Mouse (Mus musculus) left cerebral cortex, postnatal 10 days (tissue): ENCODE results near the gene Lmtk2. TPM values are rescaled to one million over a fixed set of nuclear protein-coding genes. Genes with fewer than 3 reads are reported as not detected.

ENCODE experiments used
- DNase-seq, 2 experiments: peaks; one replicate each; pipeline ENCODE4 v3.0.0; 2021 to 2022; ENCODE audit warnings: low spot score in 2 of 2, mixed read lengths in 1 of 2; ENCODE audit errors: extremely low spot score in 1 of 2
- intact Hi-C: fragments of 180-260 bp; cut with DNase I; formaldehyde crosslinking; loops from one replicate; pipeline ENCODE4 v1.15.1; 2025
- total RNA-seq, 2 experiments: library from RNA; stranded (reverse); gene quantifications; 2 replicates each; pipeline ENCODE4 v1.2.3; 2021

Lmtk2 gene
- total RNA-seq, 2 experiments from 2014 or later: 120 to 129 TPM

DNA sequence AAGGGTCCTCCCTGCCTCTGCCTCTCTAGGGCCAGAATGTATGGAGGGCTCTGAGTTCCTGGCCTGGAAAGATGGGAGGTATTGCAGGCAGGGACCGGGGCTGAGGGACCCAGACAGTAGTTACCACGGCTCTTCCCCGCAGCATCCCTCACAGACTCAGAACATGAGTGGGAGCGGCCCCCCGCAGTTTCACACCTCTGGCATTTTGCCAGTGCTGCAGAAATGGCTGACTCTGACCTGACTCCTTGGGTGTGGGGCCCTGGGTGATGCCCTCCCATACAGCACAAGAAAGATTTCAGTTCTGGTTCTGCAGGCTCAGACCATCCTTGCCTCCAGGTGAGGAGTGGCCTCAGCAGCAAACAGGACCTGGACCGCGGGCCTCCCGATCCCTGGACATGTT lies 95.3 kb downstream of the Lmtk2 start:
- no peak for DNase-seq
- intact Hi-C loops: no loop called here

DNA sequence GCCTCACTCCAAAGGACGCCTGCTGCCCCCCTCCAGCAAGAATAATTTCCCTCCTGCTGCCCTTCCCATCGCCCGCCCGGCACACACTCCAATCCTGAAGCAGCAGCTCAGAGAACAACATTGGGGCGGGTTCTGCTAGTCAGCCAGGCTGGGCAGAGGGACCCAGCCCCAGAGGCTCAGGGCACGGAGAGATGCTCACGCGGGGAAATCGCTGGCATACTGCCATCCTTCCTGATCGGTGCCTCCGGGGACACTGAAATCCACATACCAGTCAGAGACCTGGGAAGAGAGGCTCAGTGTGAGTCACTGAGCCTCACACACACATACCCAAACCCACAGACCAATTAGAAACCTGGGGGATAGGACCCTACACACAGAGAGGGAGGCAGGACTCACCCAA lies 100.4 kb downstream of the Lmtk2 start:
- intact Hi-C loops: no loop called here
- no peak for DNase-seq

DNA sequence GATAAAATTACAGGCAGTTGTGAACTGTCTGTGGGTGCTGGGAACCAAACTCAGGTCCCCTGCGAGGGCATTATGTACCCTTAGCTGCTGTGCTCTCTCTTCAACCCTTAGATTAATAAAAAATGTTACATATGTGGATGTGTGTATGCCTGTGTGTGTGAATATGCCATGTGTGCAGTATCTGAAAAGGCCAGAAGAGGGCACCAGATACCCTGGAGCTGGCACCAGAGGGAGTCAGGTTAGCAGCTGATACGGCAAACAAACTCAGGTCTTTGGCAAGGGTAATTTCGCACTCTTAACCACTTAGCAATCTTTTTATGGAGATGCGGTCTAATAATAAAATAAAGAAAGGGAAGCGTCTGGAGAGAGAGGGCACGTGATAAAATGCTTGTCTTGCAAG lies 102.2 kb downstream of the Lmtk2 start:
- DNase-seq: no peak
- intact Hi-C loops: no loop called here

DNA sequence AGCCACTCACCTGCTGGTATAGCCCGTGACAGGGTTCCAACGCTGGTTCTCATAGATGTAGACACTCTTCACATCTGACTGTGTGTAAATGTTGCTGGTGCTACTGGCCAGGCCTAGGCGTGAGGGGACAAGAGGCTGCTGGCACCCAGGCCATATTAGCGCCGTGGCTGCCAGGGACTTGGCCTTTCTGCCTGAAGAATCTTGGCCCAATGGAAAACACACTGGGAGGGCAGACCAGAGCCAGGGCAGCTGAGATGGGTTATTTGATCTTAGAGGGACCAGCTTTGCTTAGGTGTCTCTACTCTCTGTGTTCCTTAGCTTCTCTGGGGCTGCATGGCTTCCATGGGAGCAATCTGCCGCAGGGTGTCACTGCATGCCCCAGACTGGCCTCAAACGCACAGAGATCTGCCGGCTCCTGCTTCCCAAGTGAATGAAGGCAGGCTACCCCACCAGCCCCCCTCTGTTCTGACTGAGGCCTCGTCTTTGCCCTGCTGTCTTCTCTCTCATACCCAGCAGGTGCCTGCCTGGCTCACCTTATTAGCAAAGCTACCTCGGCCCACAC lies 103.2 kb downstream of the Lmtk2 start:
- DNase-seq: no peak
- intact Hi-C loops: no loop called here

DNA sequence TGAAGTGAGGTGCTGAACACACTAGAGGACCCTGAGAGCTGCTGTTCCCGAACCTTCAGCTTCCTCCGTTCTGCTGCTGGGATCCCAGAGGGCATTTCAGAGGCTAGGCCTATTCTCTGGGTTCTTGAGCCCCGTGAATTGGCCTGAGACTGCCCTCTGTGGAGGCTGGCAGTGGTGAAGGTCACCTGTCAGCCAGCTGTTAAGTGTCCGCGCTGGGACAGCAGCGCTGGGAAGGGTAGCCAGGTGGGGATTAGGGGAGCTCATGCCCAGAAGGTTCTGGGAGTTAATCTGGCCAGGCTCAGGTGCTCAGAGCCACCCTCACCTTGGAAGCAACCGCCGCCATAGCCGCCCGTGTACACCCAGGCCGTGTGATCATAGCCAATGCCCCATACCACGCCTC lies 104.1 kb downstream of the Lmtk2 start:
- intact Hi-C loops: no loop called here
- DNase-seq: no peak

DNA sequence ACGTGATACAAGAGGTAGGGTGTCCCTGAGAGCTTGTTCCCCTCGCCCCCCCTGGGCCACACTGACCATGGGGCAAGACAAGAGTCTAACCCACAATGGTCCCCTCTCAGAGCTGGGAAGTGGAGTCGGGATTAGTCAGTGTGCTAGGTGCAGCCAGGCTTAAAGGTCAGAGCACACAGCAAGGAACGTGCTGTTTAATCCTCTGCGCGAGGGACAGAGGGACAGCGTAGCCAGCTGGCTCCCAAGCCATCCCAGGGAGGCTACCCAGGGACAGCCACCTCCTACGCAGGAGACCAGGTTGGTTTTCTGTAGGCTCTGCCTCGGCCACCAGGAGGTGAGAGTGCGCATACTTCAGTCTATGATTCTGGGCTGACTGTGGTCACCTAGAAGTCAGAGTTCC lies 104.7 kb downstream of the Lmtk2 start:
- intact Hi-C loops: loop anchor here (5.0 kb wide), 1 partner anchor 527 kb away; no protein-coding TSS in a partner anchor

DNA sequence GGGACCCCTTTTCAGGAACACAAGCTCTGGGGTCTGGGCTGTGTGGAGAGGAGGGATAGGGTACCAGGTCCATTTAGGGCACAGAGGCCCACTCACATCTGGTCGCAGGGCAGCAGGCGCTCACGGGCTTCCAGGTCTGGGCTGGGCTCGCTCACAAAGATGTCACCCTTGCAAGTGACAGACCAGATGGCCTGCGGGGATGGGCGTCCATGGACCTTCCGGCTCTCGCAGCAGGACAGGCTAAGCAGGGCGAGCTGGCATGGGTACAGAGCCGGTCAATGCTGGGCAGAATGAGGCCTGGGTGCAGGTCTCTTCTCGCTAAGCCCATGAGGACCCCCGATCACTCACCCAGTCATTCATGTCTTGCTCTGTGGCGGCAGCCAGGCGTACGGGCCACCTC lies 105.8 kb downstream of the Lmtk2 start:
- no peak for DNase-seq
- intact Hi-C loops: loop anchor here (5.0 kb wide), 1 partner anchor 526 kb away; no protein-coding TSS in a partner anchor

More for the DNA sequence above, 104.7 kb downstream of the Lmtk2 start:
- DNase-seq: no peak

DNA sequence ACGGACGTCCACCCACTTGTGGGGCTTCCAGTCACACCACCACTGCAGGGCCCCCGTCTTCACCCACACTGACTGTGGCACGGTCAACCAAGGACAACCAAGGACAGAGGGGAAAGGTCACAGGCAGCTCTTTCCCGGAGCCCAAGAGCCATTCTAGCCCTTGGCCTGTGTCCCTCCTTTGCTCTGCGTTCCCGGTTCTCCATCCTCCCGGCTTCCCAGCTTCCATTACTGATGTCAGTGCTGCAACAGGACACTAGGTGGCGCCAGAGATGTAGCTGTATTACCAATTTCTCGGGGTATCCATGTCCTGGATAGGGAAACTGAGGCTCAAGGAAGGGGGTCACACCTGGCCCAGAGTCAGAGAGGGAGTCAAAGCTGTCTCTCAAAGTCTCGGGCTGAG lies 107.2 kb downstream of the Lmtk2 start:
- peak in 1 of 2 experiments; percentile 36 for DNase-seq
- intact Hi-C loops: loop anchor here (5.0 kb wide), 1 partner anchor 525 kb away; no protein-coding TSS in a partner anchor

DNA sequence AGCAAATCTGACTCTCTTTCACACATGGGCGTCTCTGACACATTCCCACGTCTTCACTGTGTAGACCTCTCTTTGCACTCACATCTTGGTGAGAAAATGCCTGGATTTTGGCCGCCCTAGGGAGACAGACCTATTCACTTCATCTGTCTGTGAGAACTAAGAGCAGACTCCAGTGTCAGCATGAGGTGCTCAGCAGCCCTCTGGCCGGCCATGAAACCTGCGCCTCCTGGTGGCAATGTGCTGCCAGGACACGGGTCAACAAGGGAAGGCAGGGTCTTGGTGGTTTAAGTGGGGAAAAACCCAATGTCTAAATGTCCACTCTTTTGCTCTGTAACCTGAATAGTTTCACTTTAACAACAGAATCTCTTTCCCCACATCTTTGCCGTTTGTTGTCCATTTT lies 114.2 kb downstream of the Lmtk2 start:
- DNase-seq: no peak
- intact Hi-C loops: no loop called here

DNA sequence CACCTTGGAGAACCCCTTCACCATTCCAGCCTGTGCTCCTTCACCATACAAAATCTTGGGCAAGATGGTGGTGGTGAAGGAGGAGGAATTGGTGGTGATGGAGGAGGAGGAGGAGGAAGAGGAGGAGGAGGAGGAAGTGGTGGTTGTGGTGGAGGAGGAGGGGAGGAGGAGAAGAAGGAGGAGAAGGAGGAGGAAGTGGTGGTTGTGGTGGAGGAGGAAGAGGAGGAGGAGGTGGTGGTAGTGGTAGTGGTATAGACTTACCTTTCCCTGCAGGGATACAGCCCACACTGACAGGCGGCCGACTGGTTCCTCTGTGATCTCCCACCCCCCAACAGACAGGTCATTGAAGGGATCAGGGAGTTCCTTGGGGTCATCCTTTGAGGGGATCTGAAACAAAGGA lies 115.8 kb downstream of the Lmtk2 start:
- no peak for DNase-seq
- intact Hi-C loops: no loop called here

DNA sequence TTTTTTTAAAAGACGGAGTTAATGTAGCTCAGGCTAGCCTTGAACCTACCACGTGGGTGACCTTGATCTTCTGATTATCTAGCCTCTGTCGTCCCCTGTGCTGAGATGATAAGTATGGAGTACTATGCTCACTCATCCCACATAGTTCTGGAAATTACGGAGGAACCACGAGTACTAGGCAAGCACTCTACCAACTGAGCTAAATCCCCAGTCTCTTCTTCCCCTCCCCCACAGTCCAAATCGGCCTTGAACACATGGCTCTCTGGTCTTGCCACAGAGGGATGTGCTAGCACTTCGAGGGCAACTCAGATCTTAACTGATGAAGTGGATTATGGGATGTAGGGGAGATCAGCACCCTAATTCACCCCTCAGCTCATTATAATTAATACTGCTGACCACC lies 117.8 kb downstream of the Lmtk2 start:
- intact Hi-C loops: no loop called here

DNA sequence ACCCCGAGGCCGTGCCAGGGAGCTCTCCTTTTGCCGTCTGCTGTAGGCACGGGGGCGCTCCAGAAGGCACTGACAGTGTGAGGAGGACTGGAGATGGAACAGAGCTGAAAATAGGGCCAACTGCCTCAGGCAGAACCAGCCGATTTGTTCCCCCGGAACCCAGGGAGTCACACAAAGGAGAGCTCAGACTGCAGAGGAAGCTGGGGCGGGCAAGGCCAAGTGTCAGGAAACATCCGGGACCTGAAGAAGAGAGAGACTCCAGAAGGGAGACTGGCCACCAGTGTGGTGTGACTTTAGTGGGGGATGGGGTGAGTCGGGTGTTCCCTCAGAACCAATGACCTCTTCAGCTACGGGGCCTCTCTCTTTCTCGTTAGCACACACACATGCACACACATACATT lies 119.1 kb downstream of the Lmtk2 start:
- DNase-seq: no peak
- intact Hi-C loops: no loop called here

More for the DNA sequence above, 117.8 kb downstream of the Lmtk2 start:
- DNase-seq: no peak

DNA sequence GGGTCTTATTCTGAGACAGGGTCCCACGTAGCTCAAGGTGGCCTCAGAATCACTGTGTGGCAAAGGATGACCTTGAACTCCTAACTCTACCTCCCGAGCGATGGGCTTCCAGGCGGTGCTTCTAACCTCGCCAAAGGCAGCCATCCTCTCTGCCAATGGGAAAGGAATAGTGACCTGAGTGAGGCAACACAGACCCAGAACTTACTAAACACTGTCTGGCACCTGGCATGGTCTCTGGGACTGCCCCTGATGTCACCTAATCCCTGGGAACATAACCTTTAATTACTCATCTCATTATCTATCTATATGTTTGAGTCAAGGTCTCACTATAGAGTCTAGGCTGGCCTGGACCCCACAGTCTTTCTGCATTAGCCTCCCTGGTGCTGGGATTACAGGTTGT lies 119.7 kb downstream of the Lmtk2 start:
- no peak for DNase-seq
- intact Hi-C loops: no loop called here

DNA sequence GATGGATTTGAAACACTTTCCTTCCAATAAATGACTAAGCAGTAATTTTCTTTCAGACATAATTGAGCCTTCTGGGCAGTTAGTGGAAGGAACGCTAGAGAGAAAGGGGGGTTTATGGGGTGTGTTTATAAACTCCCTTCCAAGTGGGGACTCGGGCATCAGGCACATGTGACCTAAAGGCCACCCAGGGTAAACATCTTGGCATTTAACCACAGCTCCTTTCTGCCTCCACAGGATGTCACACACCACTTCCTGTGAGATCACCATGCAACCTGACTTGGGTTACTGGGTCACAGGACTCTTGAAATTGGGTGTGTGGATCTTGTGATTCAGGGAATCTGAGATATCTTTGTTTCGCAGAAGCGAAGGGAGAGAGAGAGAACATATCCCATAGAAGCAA lies 121.1 kb downstream of the Lmtk2 start:
- intact Hi-C loops: no loop called here
- no peak for DNase-seq

DNA sequence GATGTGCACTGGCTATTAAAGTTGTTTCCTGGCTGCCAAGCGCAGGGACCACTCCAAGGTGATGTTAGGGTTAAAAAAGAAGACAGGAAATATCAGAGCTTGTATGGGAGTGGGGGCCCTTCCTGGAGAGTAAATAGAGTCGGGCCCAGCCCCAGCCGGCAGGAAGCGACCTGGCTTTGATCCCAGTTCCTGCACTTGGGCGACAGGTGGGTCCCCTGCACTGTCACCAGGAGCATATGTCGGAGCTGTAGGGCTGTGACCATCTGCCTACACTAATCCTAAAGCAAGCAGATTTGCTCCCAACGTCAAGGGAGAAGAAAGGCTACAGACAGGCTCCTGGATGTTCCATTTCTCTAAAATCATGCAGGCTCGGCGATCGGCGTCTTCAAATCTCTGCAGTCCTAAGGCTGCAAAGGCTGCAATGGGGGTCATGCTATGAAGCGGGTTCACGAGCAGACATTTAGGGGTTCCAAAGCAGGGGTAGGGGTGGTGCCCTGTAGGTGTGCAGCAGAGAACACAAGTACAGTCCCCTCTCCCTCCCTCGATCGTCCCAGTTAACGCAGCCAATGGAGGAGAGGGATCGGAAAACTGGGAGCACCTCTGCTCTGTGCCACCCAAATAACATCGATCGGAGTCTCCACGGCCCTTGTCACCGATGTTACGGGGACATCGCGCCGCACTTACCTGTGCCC lies 122.7 kb downstream of the Lmtk2 start:
- intact Hi-C loops: no loop called here
- peak; percentile 19 to 81 for DNase-seq

DNA sequence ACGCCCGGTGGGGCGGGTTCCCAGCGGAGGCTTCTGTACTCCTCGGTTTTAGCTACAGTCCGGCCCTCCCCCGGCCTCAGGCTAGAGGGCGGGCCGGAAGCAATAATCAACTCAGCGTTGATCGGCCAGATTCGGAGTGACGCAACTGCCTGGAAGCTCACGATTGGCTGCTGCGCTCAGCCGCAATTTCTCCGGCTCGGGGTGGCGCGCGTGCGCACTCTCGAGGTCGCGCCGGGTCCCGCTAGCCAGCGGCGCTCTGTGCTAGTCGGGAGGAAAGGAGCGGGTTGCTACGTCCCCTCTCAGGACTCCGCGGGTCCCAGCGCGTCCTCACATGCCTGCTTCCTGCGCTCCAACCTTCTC lies 123.2 kb downstream of the Lmtk2 start, which contains the start of gene Tecpr1:
TSS of gene Tecpr1 (minus strand) at position 113 of the 360 bp plus-strand sequence.
- peak; percentile 95 to 96 for DNase-seq
- intact Hi-C loops: no loop called here

DNA sequence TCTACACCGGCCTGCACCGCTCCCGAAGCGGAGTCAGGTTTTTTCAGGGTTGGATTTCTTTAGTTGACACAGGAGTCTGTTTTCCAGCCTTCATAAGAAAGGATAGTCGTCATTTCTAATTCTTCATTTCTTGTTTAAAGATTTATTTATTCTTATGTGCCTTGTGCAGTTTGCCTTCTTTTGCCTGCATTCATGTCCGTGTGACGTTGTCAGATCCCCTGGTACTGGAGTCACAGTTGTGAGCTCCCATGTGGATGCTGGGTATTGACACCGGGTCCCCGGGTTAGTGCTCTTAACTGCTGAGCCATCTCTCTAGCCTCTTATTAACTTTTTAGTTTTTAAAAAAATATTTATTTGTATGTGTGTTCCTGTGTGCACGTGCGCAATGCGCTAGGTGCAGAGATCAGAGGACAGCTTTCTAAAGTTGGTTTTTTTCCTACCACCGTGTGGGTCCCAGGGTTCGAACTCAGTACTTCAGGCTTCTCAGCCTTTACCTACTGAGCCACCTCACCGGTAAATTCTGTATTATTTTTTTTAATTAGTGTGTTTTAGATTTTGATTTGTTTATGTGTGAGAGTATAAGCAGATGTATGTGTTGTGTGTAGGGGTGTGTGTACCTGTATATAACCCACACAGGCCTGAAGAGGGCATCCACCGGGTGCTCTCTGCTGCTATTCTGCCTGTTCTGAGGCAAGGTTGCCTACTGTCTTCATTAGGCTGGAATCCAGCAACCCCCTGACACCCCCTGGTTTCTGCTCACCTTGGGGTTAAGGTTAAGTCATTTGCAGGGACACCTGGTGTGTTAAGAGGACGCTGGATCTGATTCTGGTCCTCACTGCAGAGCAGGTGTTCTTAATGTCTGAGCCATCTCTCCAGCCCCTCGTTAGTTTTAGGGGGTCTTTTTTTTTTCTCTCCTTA lies 123.9 kb downstream of the Lmtk2 start:
- intact Hi-C loops: no loop called here

DNA sequence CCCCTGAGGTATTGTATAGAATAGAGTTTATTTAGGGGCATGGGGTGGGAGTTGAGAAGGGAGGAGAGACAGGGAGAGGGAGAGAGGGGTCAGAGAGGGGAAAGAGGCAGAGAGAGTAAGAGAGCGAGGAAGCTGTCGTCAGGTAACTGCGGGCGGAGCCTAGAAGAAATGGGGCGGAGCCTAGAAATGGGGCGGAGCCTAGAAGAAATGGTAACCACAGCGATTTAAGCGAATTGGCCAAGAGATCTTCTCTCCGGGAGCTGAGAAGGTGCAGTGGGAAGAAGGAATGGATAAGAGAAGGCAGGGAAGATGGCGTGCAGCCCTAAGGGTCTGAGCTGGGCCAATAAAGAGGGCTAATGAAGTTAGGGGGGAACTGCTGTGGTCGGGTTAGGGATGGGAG lies 126.0 kb downstream of the Lmtk2 start:
- intact Hi-C loops: no loop called here
- no peak for DNase-seq

More for the DNA sequence above, 123.9 kb downstream of the Lmtk2 start:
- no peak for DNase-seq

DNA sequence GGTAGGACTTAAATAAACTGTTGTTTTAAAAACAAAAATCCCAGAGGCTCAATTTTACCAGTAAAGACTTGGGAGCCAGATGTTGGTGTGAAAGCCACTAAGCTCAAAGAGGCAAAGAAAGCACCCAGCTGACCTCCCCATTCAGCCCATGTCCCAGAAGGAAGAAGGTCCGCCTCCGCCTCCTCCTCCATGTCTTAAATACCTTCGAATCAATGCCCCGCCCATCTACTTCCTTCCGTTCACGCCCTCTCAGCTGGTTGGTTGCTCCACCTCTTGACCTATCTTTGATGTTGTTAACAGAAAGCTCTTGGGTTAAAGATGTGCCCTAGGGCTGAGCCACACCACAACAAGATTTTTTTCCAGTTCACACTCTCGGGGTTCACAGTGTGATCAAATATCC lies 130.0 kb downstream of the Lmtk2 start:
- intact Hi-C loops: no loop called here
- no peak for DNase-seq

DNA sequence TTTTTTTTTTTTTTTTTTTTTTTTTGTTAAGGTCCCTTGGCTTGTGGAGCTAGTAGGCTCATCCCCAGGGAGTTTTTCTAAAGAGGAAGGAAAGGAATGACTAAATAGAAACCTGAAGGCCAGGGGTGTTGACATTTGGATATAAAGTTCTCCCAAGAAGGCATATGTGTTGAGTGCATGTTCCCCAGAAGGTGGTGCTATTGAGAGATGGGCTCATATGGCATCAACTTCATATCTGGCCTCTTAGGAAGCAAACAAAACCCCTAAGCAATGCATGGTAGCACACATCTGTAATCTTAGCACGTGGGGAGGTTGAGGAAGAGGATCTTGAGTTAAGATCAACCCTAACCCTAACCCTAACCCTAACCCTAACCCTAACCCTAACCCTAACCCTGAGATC lies 131.2 kb downstream of the Lmtk2 start:
- no peak for DNase-seq
- intact Hi-C loops: no loop called here
